Mouse (Mus musculus) MEL (cell line): ENCODE data around the gene Slc12a8. TPM values are rescaled to one million over a fixed set of nuclear protein-coding genes. Genes with fewer than 3 reads are reported as not detected.

Experiments used
- DNase-seq: peaks from one replicate; pipeline ENCODE4 v3.0.0; 2011; ENCODE audit warnings: low read depth, low spot score
- H3K27ac ChIP-seq: 2 replicates; pipeline ENCODE4 v1.5.1; 2012; ENCODE audit warnings: low read depth, mild to moderate bottlenecking, control low read depth, low read length, moderate library complexity; ENCODE audit not compliant: control insufficient read depth
- H3K27me3 ChIP-seq, 2 experiments: fragments of 150-350 bp in 1 of 2; sonication (generic) in 1 of 2; 2 replicates each; pipeline ENCODE4 v1.6.1; 2012; ENCODE audit warnings: low read length in 2 of 2, mild to moderate bottlenecking in 2 of 2, improper control_type of control experiment in 1 of 2, moderate library complexity in 1 of 2; ENCODE audit not compliant: insufficient read depth in 2 of 2, control insufficient read depth in 1 of 2
- H3K36me3 ChIP-seq, 2 experiments: 2 replicates each; pipeline ENCODE4 v1.6.1; 2012 to 2014; ENCODE audit warnings: low read length in 2 of 2, improper control_type of control experiment in 1 of 2, inconsistent platforms in 1 of 2, mild to moderate bottlenecking in 1 of 2; ENCODE audit not compliant: insufficient read depth in 2 of 2, control insufficient read depth in 1 of 2
- H3K4me1 ChIP-seq, 2 experiments: fragments of 150-350 bp in 1 of 2; sonication (generic) in 1 of 2; 2 replicates each; pipeline ENCODE4 v1.6.1; 2012; ENCODE audit warnings: low read length in 2 of 2, improper control_type of control experiment in 1 of 2, mild to moderate bottlenecking in 1 of 2; ENCODE audit not compliant: insufficient read depth in 2 of 2, control insufficient read depth in 1 of 2
- H3K4me3 ChIP-seq, 2 experiments: fragments of 150-350 bp in 1 of 2; sonication (generic) in 1 of 2; 2 replicates each; pipeline ENCODE4 v1.5.1; 2012; ENCODE audit warnings: low read depth in 2 of 2, low read length in 2 of 2, mild to moderate bottlenecking in 2 of 2, moderate library complexity in 2 of 2, control low read depth in 1 of 2, improper control_type of control experiment in 1 of 2; ENCODE audit not compliant: control insufficient read depth in 1 of 2, insufficient read depth in 1 of 2
- H3K79me2 ChIP-seq: 2 replicates; pipeline ENCODE4 v1.6.1; 2012; ENCODE audit warnings: mild to moderate bottlenecking, low read length, moderate library complexity; ENCODE audit not compliant: control insufficient read depth, poor library complexity, insufficient read depth
- H3K9ac ChIP-seq: 2 replicates; pipeline ENCODE4 v1.6.1; 2012; ENCODE audit warnings: low read depth, mild to moderate bottlenecking, control low read depth, low read length, moderate library complexity; ENCODE audit not compliant: control insufficient read depth, poor library complexity, severe bottlenecking
- H3K9me3 ChIP-seq: fragments of 150-350 bp; sonication (generic); replicated peaks from 2 replicates; pipeline ENCODE4 v1.6.1; 2012; ENCODE audit warnings: mild to moderate bottlenecking, low read length, improper control_type of control experiment, moderate library complexity; ENCODE audit not compliant: insufficient read depth
- EP300 ChIP-seq, 2 experiments: IDR thresholded peaks; 2 replicates each; pipeline ENCODE4 v1.6.1; 2011; ENCODE audit warnings: improper control_type of control experiment in 2 of 2, low read length in 2 of 2, low read depth in 1 of 2, mild to moderate bottlenecking in 1 of 2
- GATA1 ChIP-seq: IDR thresholded peaks from 2 replicates; pipeline ENCODE4 v1.6.1; 2011; ENCODE audit warnings: low read depth, low read length, improper control_type of control experiment
- MAX ChIP-seq: IDR thresholded peaks from 2 replicates; pipeline ENCODE4 v1.6.1; 2011; ENCODE audit warnings: low read length, improper control_type of control experiment
- MYC ChIP-seq: IDR thresholded peaks from 2 replicates; pipeline ENCODE4 v1.6.1; 2011; ENCODE audit warnings: low read depth, mild to moderate bottlenecking, low read length, improper control_type of control experiment, moderate library complexity
- NRF1 ChIP-seq: IDR thresholded peaks from 2 replicates; pipeline ENCODE4 v1.6.1; 2014; ENCODE audit warnings: low read depth, mild to moderate bottlenecking, inconsistent platforms, low read length, improper control_type of control experiment, moderate library complexity; ENCODE audit not compliant: poor library complexity, insufficient read depth, severe bottlenecking
- POLR2AphosphoS5 ChIP-seq: IDR thresholded peaks from 2 replicates; pipeline ENCODE4 v1.6.1; 2012; ENCODE audit warnings: low read depth, borderline replicate concordance, mild to moderate bottlenecking, inconsistent platforms, low read length, moderate library complexity, mixed read lengths
- RAD21 ChIP-seq: IDR thresholded peaks from 2 replicates; pipeline ENCODE4 v1.6.1; 2011; ENCODE audit warnings: mild to moderate bottlenecking, low read depth, low read length, improper control_type of control experiment
- RCOR1 ChIP-seq: IDR thresholded peaks from 2 replicates; pipeline ENCODE4 v1.6.1; 2012; ENCODE audit warnings: low read depth, mild to moderate bottlenecking, inconsistent platforms, low read length, improper control_type of control experiment
- USF1 ChIP-seq: IDR thresholded peaks from 2 replicates; pipeline ENCODE4 v1.6.1; 2014; ENCODE audit warnings: low read depth, mild to moderate bottlenecking, inconsistent platforms, low read length, improper control_type of control experiment, moderate library complexity
- USF2 ChIP-seq, 2 experiments: IDR thresholded peaks; 2 replicates each; pipeline ENCODE4 v1.6.1; 2011 to 2012; ENCODE audit warnings: improper control_type of control experiment in 2 of 2, low read length in 2 of 2, borderline replicate concordance in 1 of 2, inconsistent platforms in 1 of 2, low read depth in 1 of 2, mild to moderate bottlenecking in 1 of 2; ENCODE audit not compliant: insufficient read depth in 1 of 2
- ZNF384 ChIP-seq: IDR thresholded peaks from 2 replicates; pipeline ENCODE4 v1.6.1; 2012; ENCODE audit warnings: low read depth, mild to moderate bottlenecking, inconsistent platforms, low read length, improper control_type of control experiment
- polyA plus RNA-seq, 2 experiments: library from polyadenylated mRNA; stranded (reverse) in 1 of 2; unstranded in 1 of 2; fragments of >175 nt in 1 of 2; fragments of >200 nt in 1 of 2; gene quantifications; 2 replicates each; pipeline versions ENCODE4 v1.2.1 to v1.2.4; 2012; ENCODE audit warnings: low replicate concordance in 2 of 2, low read depth in 1 of 2; ENCODE audit not compliant: insufficient read length in 2 of 2, insufficient read depth in 1 of 2, missing spikeins in 1 of 2
- total RNA-seq: library from RNA; depleted of rRNA; stranded (reverse); fragments of 300-350 nt; gene quantifications from 2 replicates; pipeline ENCODE4 v1.2.3, GENCODE M21; 2012

Gene Slc12a8
- total and polyA plus RNA-seq, 3 experiments, result 0.29 TPM; not detected in 2

GRCm38 (mm10) chr16:33668448-33668847 is 151.3 kb downstream of the Slc12a8 start:
- H3K27me3 ChIP-seq, result no peaks in the 10 kb centered on the region
- no peaks in the 10 kb centered on the region for H3K9me3 ChIP-seq
- TF ChIP-seq EP300 (IDR thresholded peaks at IDR 0.05; ENCODE audit: low read depth in 1 of 2, low read length in 2 of 2), result peak; percentile 40 to 71; a peak in 3 of 4 replicates
- peak; percentile 85 for TF ChIP-seq GATA1
- TF ChIP-seq USF1, result no peak
- no peak for TF ChIP-seq RAD21
- no peak for TF ChIP-seq ZNF384
- peaks cover 0 to 10% of the 10 kb centered on the region in 2 experiments; a peak in 2 of 4 replicates for H3K36me3 ChIP-seq
- peak; percentile 67 for DNase-seq
- no peak overlapping the region for H3K9ac ChIP-seq
- H3K27ac ChIP-seq, result peak overlapping the region; percentile 11; the same call in 1 of the 2 replicates
- no peak overlapping the region for H3K4me3 ChIP-seq
- H3K4me1 ChIP-seq, result peaks cover 0 to 11% of the 10 kb centered on the region in 2 experiments
- H3K79me2 ChIP-seq, result no peaks in the 10 kb centered on the region

GRCm38 (mm10) chr16:33669072-33669471 is 151.9 kb downstream of the Slc12a8 start:
- no peaks in the 10 kb centered on the region for H3K79me2 ChIP-seq
- no peaks in the 10 kb centered on the region for H3K27me3 ChIP-seq
- H3K4me1 ChIP-seq, result peaks cover 0 to 11% of the 10 kb centered on the region in 2 experiments
- no peaks in the 10 kb centered on the region for H3K9me3 ChIP-seq
- H3K27ac ChIP-seq, result no peak overlapping the region
- TF ChIP-seq NRF1 (no peak), USF2 (IDR thresholded peaks at IDR 0.05; ENCODE audit: borderline replicate concordance in 1 of 2, insufficient read depth in 1 of 2, low read depth in 1 of 2, low read length in 2 of 2) (no peak), POLR2AphosphoS5 (no peak), MYC (no peak), MAX (no peak)
- no peak for DNase-seq
- no peak overlapping the region for H3K9ac ChIP-seq
- peaks cover 0 to 10% of the 10 kb centered on the region in 2 experiments; a peak in 2 of 4 replicates for H3K36me3 ChIP-seq
- no peak overlapping the region for H3K4me3 ChIP-seq

GRCm38 (mm10) chr16:33670340-33670739 is 153.2 kb downstream of the Slc12a8 start:
- H3K4me3 ChIP-seq, result no peak overlapping the region
- no peak overlapping the region for H3K27ac ChIP-seq
- TF ChIP-seq MAX, result no peak
- TF ChIP-seq RCOR1, result no peak
- H3K79me2 ChIP-seq, result no peaks in the 10 kb centered on the region
- no peak for DNase-seq
- H3K36me3 ChIP-seq, result peaks cover 0 to 10% of the 10 kb centered on the region in 2 experiments; a peak in 2 of 4 replicates
- no peaks in the 10 kb centered on the region for H3K9me3 ChIP-seq
- no peaks in the 10 kb centered on the region for H3K27me3 ChIP-seq
- H3K9ac ChIP-seq, result no peak overlapping the region
- peaks cover 0 to 11% of the 10 kb centered on the region in 2 experiments for H3K4me1 ChIP-seq
